Mouse (Mus musculus): ENCODE data around the gene Rras2.

GRCm38 (mm10) chr7:114116711-114117351, 750 bp downstream of the Rras2 start:
- TF ChIP-seq CTCF (IDR thresholded peaks at IDR 0.05; ENCODE audit: low read depth, low read length) (peak; percentile 27; the same call in 1 of the 2 replicates), POLR2A (IDR thresholded peaks at IDR 0.05; ENCODE audit: extremely low read depth, insufficient read depth, low read length) (no peak)

Data from liver, adult 2 months (tissue).